Mouse (Mus musculus) A20 (cell line): Measurements from ENCODE around the gene Tmem50a.
A peak's percentile ranks its signal among the peaks of the same experiment; 100 is the strongest.

Source experiments
- DNase-seq: peaks from one replicate; pipeline ENCODE4 v3.0.0-alpha.2; 2011; ENCODE audit warnings: low read depth, low spot score

Tmem50a gene

DNA sequence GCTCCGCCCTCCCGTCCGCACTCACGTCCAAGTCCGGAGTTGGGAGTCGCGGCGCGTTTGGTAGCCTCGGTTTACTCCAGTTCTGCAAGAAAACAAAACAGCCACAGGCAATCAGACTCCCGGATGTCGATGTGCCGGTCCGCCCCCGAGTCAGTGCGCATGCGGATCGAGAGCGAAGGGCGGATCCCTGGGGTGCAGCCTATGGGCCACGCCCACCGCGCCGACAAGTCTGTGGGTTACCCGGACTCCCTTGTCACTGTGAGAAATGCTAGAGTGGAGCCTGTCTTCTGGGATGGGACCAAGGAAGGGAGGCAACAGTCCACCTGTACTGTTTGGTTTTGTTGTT lies at the start of gene Tmem50a:
Gene Tmem50a, minus strand, starts transcription at position 161 of the 346 bp plus-strand sequence.
- peak; percentile 96 for DNase-seq

DNA sequence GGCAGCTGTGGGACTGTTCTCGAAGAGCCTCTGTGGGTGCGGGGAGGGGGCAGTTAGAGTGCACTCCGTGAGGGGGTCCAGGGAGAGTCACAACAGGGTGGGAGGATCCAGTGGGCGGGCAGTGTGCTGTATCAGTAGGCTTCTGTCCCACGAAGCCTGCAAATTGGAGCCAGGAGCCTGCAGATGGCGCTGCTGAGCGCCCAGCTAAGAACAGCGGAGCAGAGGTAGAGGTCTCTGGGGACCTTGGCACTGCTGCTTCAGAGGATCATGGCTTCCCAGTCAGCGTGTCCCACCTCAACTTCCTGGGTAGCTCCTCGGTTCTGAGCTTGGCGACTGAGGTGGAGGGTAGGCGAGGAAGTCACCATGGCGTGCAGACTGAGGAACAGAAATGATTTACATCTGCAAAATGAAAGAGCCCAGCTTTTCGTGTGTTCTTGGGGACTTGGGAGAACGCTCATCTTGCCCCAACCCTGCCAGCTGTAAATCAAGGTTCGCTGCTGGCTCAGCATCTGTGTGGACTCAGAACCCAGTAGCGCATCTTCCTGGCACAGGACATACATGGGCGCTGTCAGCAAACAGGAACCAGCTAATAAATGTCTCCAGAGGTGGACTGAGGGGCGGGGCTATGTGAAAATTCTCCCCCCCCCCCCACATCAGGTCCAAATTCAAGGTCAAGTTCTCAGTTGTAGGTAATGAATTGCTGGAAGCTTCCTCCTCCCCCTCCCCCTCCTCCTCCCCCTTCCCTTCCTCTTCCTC lies 48.4 kb upstream of the Tmem50a start:
- peak; percentile 90 for DNase-seq

DNA sequence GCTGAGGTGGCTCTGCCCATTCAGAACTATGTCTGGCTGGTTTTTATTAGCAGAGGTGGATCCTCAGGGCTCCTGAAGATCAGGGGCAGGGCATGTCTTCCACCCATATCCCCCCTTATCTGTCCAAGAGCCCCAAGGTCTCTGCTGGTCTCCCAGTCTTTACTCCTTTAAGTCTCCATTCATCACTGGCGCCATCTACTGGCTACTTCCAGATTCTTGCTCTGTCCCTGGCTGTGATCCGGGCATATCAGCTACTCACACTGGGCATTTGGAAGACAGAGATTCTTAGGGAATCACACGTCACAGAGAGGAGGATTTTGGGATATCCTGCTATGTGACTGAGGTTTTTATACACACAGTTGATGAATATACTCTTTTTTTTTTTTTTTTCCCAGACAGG lies 41.5 kb upstream of the Tmem50a start:
- peak; percentile 69 for DNase-seq

DNA sequence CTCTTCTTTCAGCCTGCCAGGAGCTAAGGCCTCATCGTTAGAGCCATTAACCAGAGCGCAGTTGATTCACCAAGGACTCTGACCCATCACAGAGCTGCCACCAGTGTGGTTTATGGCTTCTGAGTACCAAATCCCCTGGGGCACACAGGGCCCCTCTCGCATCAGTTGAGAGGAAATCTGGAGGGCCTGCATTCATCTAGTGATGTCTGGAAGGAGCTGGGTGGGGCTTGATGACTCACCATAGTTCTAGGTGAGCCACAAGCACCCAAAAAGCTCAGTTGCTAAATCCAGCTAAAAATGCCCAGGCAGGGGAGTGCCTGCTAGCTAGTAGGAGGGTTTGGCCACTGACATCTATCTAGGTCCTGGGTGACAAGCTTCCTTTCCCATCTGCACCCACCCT lies 41.0 kb upstream of the Tmem50a start:
- DNase-seq: peak; percentile 15

DNA sequence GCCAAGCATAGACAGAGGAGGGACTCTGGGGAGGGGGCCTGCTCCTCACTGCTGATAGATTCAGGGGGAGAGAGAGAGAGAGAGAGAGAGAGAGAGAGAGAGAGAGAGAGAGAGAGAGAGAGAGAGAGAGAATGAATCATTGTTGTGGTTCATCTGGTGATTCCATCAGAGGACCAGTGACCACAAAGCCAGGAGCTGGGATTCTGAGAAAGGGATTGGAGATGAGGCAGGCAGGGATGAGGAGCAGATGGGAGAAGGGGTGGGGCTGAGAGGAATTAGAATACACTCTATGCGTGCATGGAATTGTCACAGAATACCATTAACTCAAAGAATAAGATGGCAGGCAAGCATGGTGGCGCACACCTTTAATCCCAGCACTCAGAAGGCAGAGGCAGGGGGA lies 40.4 kb upstream of the Tmem50a start:
- DNase-seq: no peak

DNA sequence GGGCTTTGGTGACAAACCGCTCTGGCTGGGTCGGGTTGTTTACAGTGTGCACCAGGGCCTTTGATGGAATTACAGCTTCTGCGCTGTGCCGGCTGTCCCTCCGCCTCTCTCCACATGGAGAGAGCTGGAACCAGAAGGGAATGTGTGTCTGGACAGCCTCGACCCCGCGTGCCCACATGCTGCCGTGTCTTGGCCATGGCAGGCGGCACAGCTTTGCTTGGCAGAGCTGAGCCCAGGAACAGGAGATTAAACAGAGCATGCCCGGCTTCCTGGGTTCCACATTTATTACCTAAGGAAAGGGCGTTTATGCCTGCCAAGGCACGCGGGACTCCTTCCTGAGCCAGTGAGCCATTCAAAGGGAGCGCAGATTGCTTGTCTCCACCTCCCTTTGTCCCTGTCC lies 39.6 kb upstream of the Tmem50a start:
- DNase-seq: no peak

DNA sequence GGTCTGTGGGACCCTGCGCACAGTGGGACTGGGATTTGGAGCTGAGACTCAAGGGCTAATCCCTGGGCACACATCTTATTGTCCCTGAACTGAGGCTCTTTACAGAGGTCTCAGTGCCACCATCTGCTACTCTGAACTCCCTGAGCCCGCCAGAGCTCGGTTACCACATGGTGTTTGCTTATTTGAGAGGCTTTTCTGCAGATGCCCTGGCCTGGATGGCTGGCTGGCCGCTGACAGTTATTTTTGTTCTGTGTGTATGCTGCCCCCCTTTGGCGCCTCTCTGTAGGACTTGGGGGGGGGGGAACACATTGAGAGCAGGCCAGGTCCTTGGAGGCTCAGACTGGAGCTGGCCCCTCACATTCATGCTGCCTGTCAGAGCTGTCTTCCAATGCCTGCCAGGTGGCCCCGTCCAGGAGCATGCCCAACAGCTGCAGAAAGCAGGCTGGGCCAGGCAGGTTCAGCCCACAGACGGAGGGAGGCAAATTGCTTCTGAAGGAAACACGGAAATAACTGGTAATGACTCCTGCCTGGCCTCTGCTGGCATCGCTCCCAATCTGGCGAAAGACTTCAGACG lies 35.8 kb upstream of the Tmem50a start:
- peak; percentile 44 for DNase-seq

DNA sequence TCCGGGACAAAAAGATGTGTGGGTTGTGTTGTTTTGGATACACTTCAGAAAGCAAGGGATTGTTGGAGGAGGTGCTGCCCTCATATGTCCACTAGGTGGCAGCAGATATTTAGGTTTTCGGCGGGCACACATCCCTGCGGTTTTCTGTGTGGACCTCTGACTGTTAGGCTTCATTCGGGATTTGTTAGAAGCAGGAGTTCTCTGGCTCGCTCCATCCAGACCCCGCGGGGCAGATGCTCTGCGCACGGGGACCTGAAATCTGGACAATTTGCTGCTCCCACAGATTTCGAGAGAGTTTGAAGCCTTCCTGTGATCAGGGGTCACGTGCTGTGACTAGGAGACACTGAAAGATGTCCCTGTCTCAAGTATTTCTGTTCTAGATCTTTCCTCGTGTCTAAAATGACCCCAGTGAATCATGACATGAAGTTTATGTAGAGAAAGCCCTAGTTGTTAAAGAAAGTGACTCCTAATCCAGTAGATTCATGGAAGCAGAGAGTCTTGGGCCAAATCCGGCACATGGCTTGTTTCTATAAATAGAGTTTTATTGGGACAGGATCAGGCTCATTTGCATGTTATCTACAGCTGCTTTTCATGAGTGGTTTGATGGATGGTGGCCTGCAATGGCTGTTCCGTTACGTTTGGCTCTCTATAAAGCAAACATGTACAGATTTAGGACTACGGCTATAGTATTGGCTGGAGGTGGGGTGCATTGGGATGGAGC lies 31.4 kb upstream of the Tmem50a start:
- peak; percentile 81 for DNase-seq

DNA sequence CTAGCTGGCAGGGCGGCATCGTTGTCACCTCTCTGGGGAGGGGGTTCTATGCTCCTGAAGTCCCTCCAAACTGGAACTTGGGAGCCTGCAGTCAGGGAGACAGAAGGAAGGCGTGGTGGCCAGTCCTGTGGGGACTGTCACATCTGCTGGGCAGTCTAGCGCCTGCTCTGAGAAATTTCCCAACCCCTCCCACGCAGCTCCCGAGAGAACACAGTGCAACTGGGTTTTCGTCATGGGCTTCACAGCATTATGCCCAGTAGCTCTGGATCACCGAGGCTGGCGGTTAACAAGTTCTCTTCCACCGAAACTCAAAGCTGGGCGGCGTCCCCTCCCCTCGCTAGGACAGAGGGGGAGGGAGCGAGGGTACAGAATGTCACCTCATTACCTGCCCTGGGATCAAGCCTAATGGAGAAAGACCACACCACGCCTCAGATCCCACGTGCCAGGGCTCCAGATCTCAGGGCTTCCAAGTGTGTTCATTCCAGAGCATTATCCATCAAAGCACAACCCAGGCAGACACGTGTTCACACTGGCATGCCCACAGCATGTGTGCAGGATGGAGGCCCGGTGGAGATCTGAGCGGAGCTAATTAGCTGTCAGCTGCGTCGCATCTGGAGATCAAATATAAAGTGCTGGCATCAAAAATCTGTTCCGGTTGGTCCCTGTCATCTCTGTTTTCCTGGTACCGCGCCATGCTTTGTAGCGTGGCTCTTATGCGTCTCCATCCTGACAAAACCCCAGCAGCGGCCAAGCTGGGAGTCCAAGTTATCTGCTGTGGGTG lies 29.1 kb upstream of the Tmem50a start:
- no peak for DNase-seq

DNA sequence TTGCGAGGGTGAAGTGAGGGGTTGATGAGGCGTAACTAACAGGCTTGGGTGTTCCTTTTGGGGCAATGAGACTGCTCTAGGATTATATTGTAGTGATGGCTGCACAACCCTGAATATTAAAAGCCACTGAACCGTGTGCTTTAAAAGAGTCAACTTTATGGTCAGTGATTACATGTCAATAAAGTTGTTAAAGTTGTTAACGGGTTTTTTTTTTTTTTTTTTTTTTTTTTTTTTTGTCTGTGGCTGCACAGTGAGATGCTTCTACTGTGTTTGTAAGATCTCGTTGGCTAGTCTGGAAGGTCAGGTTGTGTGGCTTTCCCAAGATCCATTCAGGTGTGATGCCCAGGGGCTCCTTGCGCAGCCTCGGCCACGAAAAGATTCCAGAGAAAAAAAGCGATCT lies 25.1 kb upstream of the Tmem50a start:
- DNase-seq: no peak

DNA sequence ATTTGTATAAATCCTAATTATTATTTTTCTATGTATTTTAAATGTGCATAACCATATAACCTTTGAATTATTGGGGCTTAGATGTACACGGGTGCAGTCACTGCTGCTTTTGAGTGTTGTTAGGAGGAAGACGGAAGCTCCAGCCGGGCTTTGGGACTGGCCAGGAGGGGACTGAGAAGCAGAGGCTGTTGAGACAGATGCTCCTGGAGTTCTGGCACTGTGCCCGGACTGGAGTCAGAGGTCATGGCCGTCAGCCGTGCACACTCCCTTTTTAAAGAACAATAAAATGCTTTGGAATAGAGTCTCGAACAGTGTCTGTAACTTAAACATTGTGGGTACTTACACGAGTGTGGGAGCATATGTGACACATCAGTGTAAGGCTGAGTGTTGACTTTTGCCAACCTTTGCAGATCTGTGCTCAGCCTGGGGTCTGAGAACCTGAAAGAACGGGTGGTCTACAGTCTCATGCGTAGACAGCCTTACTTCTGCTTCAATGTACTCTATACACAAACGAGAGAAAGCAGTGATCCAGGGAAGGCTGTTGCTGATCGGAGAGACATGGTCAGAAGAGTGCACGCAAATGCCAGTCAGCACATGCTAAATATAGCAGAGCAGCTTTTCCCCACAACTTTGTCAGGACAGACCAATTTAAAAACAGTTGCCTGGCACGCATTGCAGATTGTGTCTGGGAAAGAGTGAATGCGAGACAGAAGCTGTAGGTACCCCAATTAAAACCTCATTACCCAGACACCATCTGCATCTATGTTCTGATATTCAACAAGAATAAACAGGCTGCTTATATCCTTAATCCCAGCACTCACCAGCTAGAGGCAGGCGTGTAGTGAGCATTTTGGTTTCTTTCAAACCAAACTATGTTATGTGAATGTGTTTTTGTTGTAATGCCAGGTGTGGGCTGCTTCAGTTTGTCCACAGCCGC lies 22.7 kb upstream of the Tmem50a start:
- no peak for DNase-seq

DNA sequence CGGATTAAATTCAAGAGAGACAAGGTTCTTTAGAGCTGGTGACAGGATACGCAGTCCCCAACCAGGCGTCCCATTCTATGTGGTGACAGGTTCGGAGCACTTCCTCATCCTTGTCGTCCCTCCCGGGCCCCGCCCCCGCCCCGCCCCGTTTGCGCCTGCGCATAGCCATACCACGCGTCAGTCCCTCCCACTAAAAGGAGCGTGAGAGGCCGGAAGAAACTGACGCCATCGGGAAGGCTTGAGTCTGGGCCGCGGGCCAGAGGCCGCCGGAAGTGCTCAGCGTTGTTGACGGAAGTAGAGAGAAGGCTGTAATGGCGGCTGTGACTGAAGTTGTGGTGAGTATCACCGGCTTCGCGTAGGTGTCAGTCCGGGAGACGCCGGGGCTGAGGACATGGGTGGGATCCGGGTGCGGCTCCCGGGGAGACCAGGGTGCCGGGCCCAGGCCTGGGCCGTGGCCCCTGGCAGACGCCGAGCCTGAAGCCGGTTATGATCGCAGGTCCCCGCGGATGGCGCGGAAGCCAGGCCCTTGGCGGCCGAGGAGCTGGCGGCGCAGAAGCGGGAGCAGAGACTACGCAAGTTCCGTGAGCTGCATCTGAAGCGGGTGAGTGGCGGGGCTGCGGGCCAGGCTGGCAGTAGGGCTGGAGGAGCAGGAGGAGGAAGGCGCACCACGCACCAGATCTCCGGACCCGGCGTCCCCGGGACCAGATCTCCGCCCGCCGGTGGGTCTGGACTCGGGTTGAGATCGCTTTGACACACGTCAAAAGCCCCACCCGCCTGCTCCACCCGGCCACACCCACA lies 16.1 kb upstream of the Tmem50a start, which contains the start of gene Syf2:
Gene Syf2, plus strand, starts transcription at position 215 of the 798 bp plus-strand sequence.
- peak; percentile 99 for DNase-seq

DNA sequence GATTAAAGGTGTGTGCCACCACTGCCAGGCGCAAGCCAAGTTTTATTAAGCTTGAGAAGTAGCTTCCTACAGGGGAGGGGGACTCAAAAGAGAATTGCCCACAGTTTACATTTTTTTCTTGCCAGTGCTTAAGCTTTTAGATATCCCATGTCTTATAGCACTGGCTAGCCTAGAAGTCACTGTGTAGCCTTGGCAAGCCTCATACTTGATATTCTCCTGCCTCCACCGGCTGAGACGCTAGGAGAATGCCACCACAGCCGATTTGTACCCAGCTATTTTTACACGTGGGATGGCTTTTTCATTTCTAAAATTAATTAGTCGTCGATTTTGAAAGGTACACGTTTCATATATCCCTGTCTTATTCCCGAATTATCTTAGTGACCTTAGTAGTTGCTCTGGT lies 15.4 kb upstream of the Tmem50a start:
- no peak for DNase-seq

DNA sequence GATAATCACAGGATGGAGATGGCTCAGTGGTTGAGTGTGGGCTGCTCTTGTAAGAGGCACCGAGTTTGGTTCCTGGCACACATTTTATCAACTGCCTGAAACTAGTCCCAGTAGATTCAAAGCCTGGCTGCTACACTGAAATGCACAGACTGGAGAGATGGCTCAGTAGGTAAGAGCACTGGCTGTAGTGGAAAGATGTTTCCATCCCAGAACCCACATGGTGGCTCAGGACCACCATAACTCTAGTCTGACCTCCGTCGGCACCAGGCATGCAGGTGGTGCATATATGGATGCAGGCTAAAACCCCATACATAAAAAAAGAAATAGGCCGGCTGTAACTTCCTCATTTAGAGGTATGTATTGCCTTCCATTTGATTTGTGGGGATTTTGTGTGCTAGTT lies 14.7 kb upstream of the Tmem50a start:
- peak; percentile 81 for DNase-seq

DNA sequence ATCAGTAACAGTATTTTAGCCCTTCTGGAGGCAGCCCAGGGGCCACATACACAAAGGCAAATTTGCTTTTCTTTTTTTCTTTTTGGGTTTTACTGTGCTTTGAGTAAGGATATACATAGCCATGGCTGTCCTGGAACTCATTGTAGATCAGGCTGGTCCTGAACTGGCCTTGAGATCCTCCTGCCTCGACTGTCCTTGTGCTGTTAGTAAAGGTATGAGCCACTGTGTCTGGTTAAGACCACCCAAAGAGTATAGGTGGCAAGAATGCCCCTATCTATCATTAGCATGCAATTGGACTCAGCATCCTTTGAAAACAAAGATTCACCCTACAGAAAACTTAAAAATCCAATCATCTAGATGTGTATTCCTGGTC lies 13.6 kb upstream of the Tmem50a start:
- peak; percentile 42 for DNase-seq

DNA sequence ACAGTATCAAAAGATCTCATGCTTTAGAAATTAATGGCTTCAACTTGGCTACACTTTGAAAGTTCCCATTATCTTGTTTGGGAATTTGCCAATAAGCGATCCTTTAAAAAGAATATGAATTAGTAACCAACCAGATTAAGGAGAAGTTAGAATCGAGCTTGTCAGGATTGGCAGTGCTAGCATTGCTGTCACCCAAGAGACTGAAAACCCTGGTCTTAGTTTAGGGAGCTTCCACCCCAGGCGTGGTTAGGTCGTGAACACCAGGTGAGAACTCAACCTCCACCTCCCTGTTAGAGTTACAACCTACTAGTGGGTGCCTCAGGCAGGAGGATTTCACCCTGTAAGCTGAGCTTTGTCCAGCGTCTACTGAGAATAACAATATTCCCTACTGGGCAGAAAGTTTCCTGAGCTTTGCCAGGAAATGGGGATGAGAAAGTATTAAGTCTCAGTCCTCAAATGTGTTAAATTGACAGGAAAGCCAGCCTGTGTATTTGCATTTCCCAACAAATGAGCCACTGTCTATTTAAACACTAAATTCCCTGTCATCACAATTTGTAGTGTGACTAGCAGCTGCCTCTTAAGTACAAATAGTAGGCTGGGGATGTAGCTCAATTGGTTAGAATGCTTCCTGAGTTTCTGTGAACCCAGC lies 13.1 kb upstream of the Tmem50a start:
- peak; percentile 34 for DNase-seq

DNA sequence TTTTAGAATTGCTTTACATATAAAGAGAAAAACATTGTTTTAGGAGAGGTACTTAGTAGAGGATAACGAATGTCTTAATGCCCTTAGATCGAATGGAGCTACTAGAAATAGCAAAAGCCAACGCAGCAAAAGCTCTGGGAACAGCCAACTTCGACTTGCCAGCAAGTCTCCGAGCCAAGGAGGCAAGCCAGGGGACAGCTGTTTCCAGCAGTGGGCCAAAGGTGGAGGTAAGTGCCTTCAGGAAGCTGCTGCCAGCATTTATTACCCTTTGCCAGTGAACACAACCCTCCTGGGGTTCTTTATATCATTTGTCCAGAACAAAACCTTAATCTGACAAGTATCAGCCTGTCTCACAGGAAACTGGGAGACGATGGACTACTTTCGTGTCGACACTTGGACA lies 10.4 kb upstream of the Tmem50a start:
- no peak for DNase-seq

DNA sequence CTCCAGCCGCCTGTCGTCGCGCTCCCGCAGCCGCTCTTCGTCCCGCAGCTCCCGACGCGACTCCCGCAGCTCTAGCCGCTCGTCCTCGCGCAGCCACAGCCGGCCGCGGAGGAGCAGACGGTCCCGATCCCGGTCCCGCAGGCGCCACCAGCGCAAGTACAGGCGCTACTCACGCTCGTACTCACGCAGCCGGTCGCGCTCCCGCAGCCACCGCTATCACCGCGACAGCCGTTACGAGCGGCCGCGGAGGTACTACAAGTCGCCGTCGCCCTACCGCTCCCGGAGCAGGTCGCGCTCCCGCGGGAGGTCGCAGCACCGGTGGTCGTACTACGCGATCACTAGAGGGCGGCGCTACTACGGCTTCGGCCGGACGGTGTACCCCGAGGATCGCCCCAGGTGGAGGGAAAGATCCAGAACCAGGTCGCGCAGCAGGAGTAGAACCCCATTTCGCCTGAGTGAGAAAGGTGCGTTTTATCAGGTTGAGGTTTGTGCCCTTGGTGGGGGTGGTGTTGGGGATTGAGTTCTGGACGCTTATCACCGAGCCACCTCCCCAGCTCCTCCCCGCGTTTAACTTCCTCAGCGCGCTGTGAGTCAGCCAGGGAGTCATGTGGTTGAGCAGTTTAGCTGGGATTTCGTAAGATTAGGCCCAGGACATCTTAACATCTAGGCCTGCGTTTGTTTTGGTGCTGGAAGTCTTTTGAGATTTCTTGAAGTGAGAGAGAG lies 9.4 kb upstream of the Tmem50a start:
- DNase-seq: peak; percentile 68
